In the genomic region with DNA sequence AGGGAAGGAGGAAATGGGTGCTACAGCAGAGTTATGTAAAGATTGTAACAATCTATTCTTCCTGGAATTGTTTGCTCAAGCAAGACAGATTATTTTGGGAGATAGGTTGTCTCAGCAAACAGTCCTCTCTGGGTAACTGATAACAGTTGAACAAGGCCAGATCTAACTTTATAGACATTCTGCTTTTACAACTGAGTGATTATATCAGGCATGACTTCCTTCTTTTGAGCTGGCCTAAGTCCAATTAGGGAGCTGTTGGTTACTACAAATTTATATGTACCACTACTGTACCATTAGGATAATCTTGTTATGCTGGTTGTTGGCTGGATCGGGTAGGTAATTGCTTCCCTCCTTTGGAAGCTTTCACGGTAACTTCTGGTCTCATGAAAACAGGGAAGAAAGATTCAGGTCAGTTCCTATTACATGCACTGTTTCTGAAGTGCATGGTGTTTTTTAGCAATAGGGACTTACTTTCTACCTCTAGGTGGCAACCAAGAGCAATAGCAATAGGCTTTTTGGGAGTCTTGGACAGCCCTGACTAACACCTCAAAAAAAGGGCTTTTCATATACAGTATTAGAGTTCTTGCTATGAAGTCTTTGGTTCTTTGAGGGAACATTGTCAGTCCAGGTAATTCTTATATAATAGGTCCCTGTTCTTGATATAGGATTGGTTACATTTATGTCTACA, we compare ENCODE assay signal across 10 mouse cellular contexts.
A peak's percentile ranks its signal among the peaks of the same experiment; 100 is the strongest.
DNase-seq lines count a peak whose midpoint lies in the region; ATAC-seq and TF ChIP-seq lines count a peak whose summit lies in the region.
"Had no signal": no experiment of that assay in that cellular context is flagged by ENCODE, and none has a peak within 500 bp of the region (broad histone marks: within the 10 kb centered on the region; RNA-seq: fewer than 3 reads in every experiment).

No protein-coding gene starts in this region.

- no peaks in the 10 kb centered on the region for H3K9me3 ChIP-seq in embryonic facial prominence, embryonic 11.5 days (replicated peaks; ENCODE audit: control insufficient read depth, low read length)
- no peaks in the 10 kb centered on the region for H3K9me3 ChIP-seq in embryonic facial prominence, embryonic 10.5 days
- H3K9me3 ChIP-seq in intestine, postnatal 0 days (ENCODE audit: control insufficient read depth) = no peaks in the 10 kb centered on the region

- H3K4me2 ChIP-seq in embryonic facial prominence, embryonic 11.5 days (ENCODE audit: low read depth, low read length) = no peak overlapping the region
- no peak overlapping the region for H3K4me2 ChIP-seq in intestine, postnatal 0 days (replicated peaks; ENCODE audit: low read depth)

- peak; percentile 70 for TF ChIP-seq CTCF in intestine, postnatal 0 days (IDR thresholded peaks at IDR 0.05; ENCODE audit: low read depth)

- ATAC-seq in embryonic facial prominence, embryonic 11.5 days (replicated peaks; ENCODE audit: insufficient number of reproducible peaks, low FRiP score, low TSS enrichment, low read depth) = no peak
- ATAC-seq in intestine, postnatal 0 days = peak; percentile 45; the same call in 1 of the 2 replicates

- no peaks in the 10 kb centered on the region for H3K4me1 ChIP-seq in embryonic facial prominence, embryonic 11.5 days (ENCODE audit: control insufficient read depth, insufficient read depth, low read length)
- H3K4me1 ChIP-seq in embryonic facial prominence, embryonic 10.5 days = no peaks in the 10 kb centered on the region
- no peaks in the 10 kb centered on the region for H3K4me1 ChIP-seq in intestine, postnatal 0 days (replicated peaks; ENCODE audit: control insufficient read depth, insufficient read depth, low read length)

- no peaks in the 10 kb centered on the region for H3K27me3 ChIP-seq in embryonic facial prominence, embryonic 11.5 days (ENCODE audit: control insufficient read depth, insufficient read depth, low read length)
- H3K27me3 ChIP-seq in embryonic facial prominence, embryonic 10.5 days (replicated peaks; ENCODE audit: low read depth, poor library complexity, severe bottlenecking) = no peaks in the 10 kb centered on the region
- no peaks in the 10 kb centered on the region for H3K27me3 ChIP-seq in intestine, postnatal 0 days (replicated peaks; ENCODE audit: control insufficient read depth, insufficient read depth, low read length)

- H3K9ac ChIP-seq in embryonic facial prominence, embryonic 11.5 days (replicated peaks; ENCODE audit: low read length) = no peak overlapping the region
- no peak overlapping the region for H3K9ac ChIP-seq in intestine, postnatal 0 days (ENCODE audit: low read depth, low read length)

- peak; percentile 50 for DNase-seq in embryonic facial prominence, embryonic 11.5 days (ENCODE audit: low spot score)
- no peak for DNase-seq in embryonic facial prominence, embryonic 10.5 days (ENCODE audit: low spot score)
- DNase-seq in layer of hippocampus, adult 9-10 months (ENCODE audit: low spot score) = peak; percentile 21
- DNase-seq in layer of hippocampus, postnatal 10 days (ENCODE audit: low spot score in 2 of 2) = no peak
- peak; percentile 18 for DNase-seq in NIH3T3 (ENCODE audit: low read depth)
- no peak for DNase-seq in ovary, adult 18-20 months (ENCODE audit: low spot score)
- no peak for DNase-seq in ovary, postnatal 14 days (ENCODE audit: low spot score)
- DNase-seq: B cell, adult 2 months; kidney, adult 8-10 months had no signal

- H3K27ac ChIP-seq in embryonic facial prominence, embryonic 11.5 days (replicated peaks; ENCODE audit: low read depth, low read length) = no peak overlapping the region
- no peak overlapping the region for H3K27ac ChIP-seq in embryonic facial prominence, embryonic 10.5 days (replicated peaks)
- no peak overlapping the region for H3K27ac ChIP-seq in intestine, postnatal 0 days (ENCODE audit: low read depth, low read length)

- H3K36me3 ChIP-seq in embryonic facial prominence, embryonic 11.5 days (replicated peaks; ENCODE audit: control insufficient read depth, insufficient read depth, low read depth, low read length) = no peaks in the 10 kb centered on the region
- H3K36me3 ChIP-seq in embryonic facial prominence, embryonic 10.5 days (replicated peaks) = no peaks in the 10 kb centered on the region
- H3K36me3 ChIP-seq in intestine, postnatal 0 days (ENCODE audit: control insufficient read depth, insufficient read depth) = no peaks in the 10 kb centered on the region

- no peak overlapping the region for H3K4me3 ChIP-seq in embryonic facial prominence, embryonic 11.5 days (ENCODE audit: low read depth, low read length)
- H3K4me3 ChIP-seq in embryonic facial prominence, embryonic 10.5 days = no peak overlapping the region
- H3K4me3 ChIP-seq in intestine, postnatal 0 days (ENCODE audit: low read depth, low read length) = no peak overlapping the region

- WGBS in embryonic facial prominence, embryonic 11.5 days = 48% methylated on average over 2 of the region's 2 CpGs
- 51% methylated on average over 2 of the region's 2 CpGs for WGBS in embryonic facial prominence, embryonic 10.5 days
- WGBS in intestine, postnatal 0 days = 35% methylated on average over 2 of the region's 2 CpGs

Comparison
In these comparisons a context has a peak if more than half of its experiments do, and no peak if none do; other contexts are left out.
1. DNase-seq: peak in embryonic facial prominence, embryonic 11.5 days (single experiment), layer of hippocampus, adult 9-10 months (single experiment) and NIH3T3 (single experiment); none in embryonic facial prominence, embryonic 10.5 days (single experiment), layer of hippocampus, postnatal 10 days (0 of 2), ovary, adult 18-20 months (single experiment) and ovary, postnatal 14 days (single experiment).